Mouse (Mus musculus) limb, embryonic 13.5 days (tissue): ENCODE results near the gene Mageh1. TPM values are rescaled to one million over a fixed set of nuclear protein-coding genes. Genes with fewer than 3 reads are reported as not detected.
"Not testable (repeated sequence)": the region's sequence is repeated elsewhere in the genome, so short reads cannot be mapped to it uniquely, and the experiment has no call there.

Experiments
- ATAC-seq: fragments of 200-750 bp; cut with Nextera tagmentation; 2 replicates; pipeline ENCODE4 v1.8.0; 2017; ENCODE audit warnings: low read depth, moderate number of reproducible peaks, moderate TSS enrichment; ENCODE audit not compliant: low FRiP score
- H3K27ac ChIP-seq: fragments of 300-500 bp; sonication (generic); 2 replicates; pipeline ENCODE4 v1.5.1; 2015; ENCODE audit warnings: inconsistent platforms, mild to moderate bottlenecking, moderate library complexity
- H3K27me3 ChIP-seq: fragments of 300-500 bp; sonication (generic); 2 replicates; pipeline ENCODE4 v1.6.1; 2015; ENCODE audit warnings: mild to moderate bottlenecking, inconsistent platforms
- H3K36me3 ChIP-seq: fragments of 300-500 bp; sonication (generic); 2 replicates; pipeline ENCODE4 v1.6.1; 2015; ENCODE audit warnings: inconsistent platforms, mild to moderate bottlenecking, moderate library complexity
- H3K4me1 ChIP-seq: fragments of 300-500 bp; sonication (generic); 2 replicates; pipeline ENCODE4 v1.6.1; 2015; ENCODE audit warnings: inconsistent platforms
- H3K4me2 ChIP-seq: fragments of 300-500 bp; sonication (generic); replicated peaks from 2 replicates; pipeline ENCODE4 v1.6.1; 2015; ENCODE audit warnings: inconsistent platforms, mild to moderate bottlenecking, moderate library complexity
- H3K4me3 ChIP-seq: fragments of 300-500 bp; sonication (generic); 2 replicates; pipeline ENCODE4 v1.5.1; 2015; ENCODE audit warnings: moderate library complexity, mild to moderate bottlenecking, inconsistent platforms
- H3K9ac ChIP-seq: fragments of 300-500 bp; sonication (generic); 2 replicates; pipeline ENCODE4 v1.6.1; 2015; ENCODE audit warnings: mild to moderate bottlenecking, inconsistent platforms
- H3K9me3 ChIP-seq: fragments of 300-500 bp; sonication (generic); 2 replicates; pipeline ENCODE4 v1.6.1; 2016; ENCODE audit warnings: inconsistent platforms
- WGBS: fragments of 180-500 bp; shearing (Covaris S2); methylation state at CpG from one replicate; pipeline ENCODE4 v1.1.7; 2015; 5-methylcytosine and 5-hydroxymethylcytosine counted together
- polyA plus RNA-seq: library from polyadenylated mRNA; unstranded; fragments of >200 nt; fragmentation: Nextera tagmentation; extraction: Ambion mirVana; gene quantifications from 2 replicates; pipeline ENCODE4 v1.2.1, GENCODE M21; 2015

The Mageh1 gene
- polyA plus RNA-seq: 81.0 and 85.5 TPM in 2 replicates

GRCm38 (mm10) chrX:153037087-153037971 lies at the start of gene Mageh1:
TSS of gene Mageh1 (minus strand) at chrX:153037575.
- H3K4me3 ChIP-seq: peak within 1 kb of the TSS; percentile 55
- peaks cover 18% of the 10 kb centered on the region for H3K27me3 ChIP-seq
- no peaks in the 10 kb centered on the region for H3K36me3 ChIP-seq
- no peaks in the 10 kb centered on the region for H3K9me3 ChIP-seq
- H3K27ac ChIP-seq: peak within 1 kb of the TSS; percentile 92
- H3K4me2 ChIP-seq: peak within 1 kb of the TSS; percentile 63
- H3K4me1 ChIP-seq: no peaks in the 10 kb centered on the region
- peak within 1 kb of the TSS; percentile 82 for H3K9ac ChIP-seq
- ATAC-seq: peak; percentile 97
- 18% methylated on average over 46 of the region's 49 CpGs for WGBS

GRCm38 (mm10) chrX:153037972-153038744 lies 783 bp upstream of the Mageh1 start:
- H3K4me3 ChIP-seq: peak overlapping the region; percentile 55
- 8% methylated on average over 7 of the region's 22 CpGs for WGBS
- H3K27me3 ChIP-seq: peaks cover 20% of the 10 kb centered on the region

GRCm38 (mm10) chrX:153031547-153031946 lies 5.8 kb downstream of the Mageh1 start:
- ATAC-seq, H3K27me3 ChIP-seq, H3K4me2 ChIP-seq, H3K4me3 ChIP-seq, H3K4me1 ChIP-seq, H3K36me3 ChIP-seq, H3K9ac ChIP-seq, H3K27ac ChIP-seq, H3K9me3 ChIP-seq: not testable (repeated sequence)

More at GRCm38 (mm10) chrX:153037972-153038744, 783 bp upstream of the Mageh1 start:
- H3K9ac ChIP-seq, H3K36me3 ChIP-seq, H3K9me3 ChIP-seq, H3K4me1 ChIP-seq, H3K27ac ChIP-seq: not testable (repeated sequence)
- peak overlapping the region; percentile 63 for H3K4me2 ChIP-seq
- peak; percentile 77 for ATAC-seq

- not testable (repeated sequence) for H3K36me3 ChIP-seq, H3K9ac ChIP-seq, H3K4me1 ChIP-seq, H3K4me2 ChIP-seq, H3K27ac ChIP-seq, H3K4me3 ChIP-seq, H3K27me3 ChIP-seq, H3K9me3 ChIP-seq, ATAC-seq
- 90% methylated on average over 2 of the region's 3 CpGs for WGBS
Measured at GRCm38 (mm10) chrX:153025709-153026108, 11.7 kb downstream of the Mageh1 start.

GRCm38 (mm10) chrX:153025255-153025654 lies 12.1 kb downstream of the Mageh1 start:
- H3K4me3 ChIP-seq, ATAC-seq, H3K9me3 ChIP-seq, H3K36me3 ChIP-seq, H3K9ac ChIP-seq, H3K4me1 ChIP-seq, H3K4me2 ChIP-seq, H3K27me3 ChIP-seq, H3K27ac ChIP-seq: not testable (repeated sequence)
- WGBS: no CpG with 5 or more reads among the region's 3 CpGs

- Histone ChIP-seq H3K27ac (no peak overlapping the region), H3K36me3 (no peaks in the 10 kb centered on the region), H3K4me3 (peak overlapping the region; percentile 54), H3K9me3 (no peaks in the 10 kb centered on the region), H3K27me3 (peaks cover 28% of the 10 kb centered on the region; the same call in 1 of the 2 replicates), H3K4me2 (peak overlapping the region; percentile 64), H3K4me1 (no peaks in the 10 kb centered on the region), H3K9ac (peak overlapping the region; percentile 67; the same call in 1 of the 2 replicates)
- no peak for ATAC-seq
- WGBS: 36% methylated on average over 9 of the region's 9 CpGs
Measured at GRCm38 (mm10) chrX:153007685-153008047, 29.7 kb downstream of the Mageh1 start.

GRCm38 (mm10) chrX:153007021-153007684 lies 30.2 kb downstream of the Mageh1 start:
- ATAC-seq: peak; percentile 91
- Histone ChIP-seq H3K27me3 (peaks cover 26% of the 10 kb centered on the region; the same call in 1 of the 2 replicates), H3K9ac (peak overlapping the region; percentile 67), H3K36me3 (no peaks in the 10 kb centered on the region), H3K4me1 (no peaks in the 10 kb centered on the region), H3K9me3 (no peaks in the 10 kb centered on the region), H3K4me2 (peak overlapping the region; percentile 64), H3K4me3 (peak overlapping the region; percentile 54), H3K27ac (peak overlapping the region; percentile 70)
- WGBS: 14% methylated on average over 42 of the region's 58 CpGs

GRCm38 (mm10) chrX:153006387-153006841 lies 31.0 kb downstream of the Mageh1 start, which contains the start of gene Usp51:
TSS of gene Usp51 (plus strand) at chrX:153006469.
- Histone ChIP-seq H3K4me1 (no peaks in the 10 kb centered on the region), H3K4me2 (peak within 1 kb of the TSS; percentile 64), H3K9ac (peak within 1 kb of the TSS; percentile 67), H3K27ac (peak within 1 kb of the TSS; percentile 70), H3K27me3 (peaks cover 22% of the 10 kb centered on the region; the same call in 1 of the 2 replicates), H3K36me3 (no peaks in the 10 kb centered on the region), H3K4me3 (peak within 1 kb of the TSS; percentile 54), H3K9me3 (no peaks in the 10 kb centered on the region)
- WGBS: 15% methylated on average over 23 of the region's 23 CpGs
- ATAC-seq: peak; percentile 83

GRCm38 (mm10) chrX:152996105-152996504 lies 41.3 kb downstream of the Mageh1 start:
- no CpG with 5 or more reads among the region's 3 CpGs for WGBS
- not testable (repeated sequence) for H3K9me3 ChIP-seq, H3K9ac ChIP-seq, H3K4me3 ChIP-seq, H3K27me3 ChIP-seq, H3K4me1 ChIP-seq, H3K4me2 ChIP-seq, ATAC-seq, H3K27ac ChIP-seq, H3K36me3 ChIP-seq

GRCm38 (mm10) chrX:152989852-152990251 lies 47.5 kb downstream of the Mageh1 start:
- H3K4me3 ChIP-seq, ATAC-seq, H3K9ac ChIP-seq, H3K36me3 ChIP-seq, H3K27ac ChIP-seq, H3K9me3 ChIP-seq, H3K4me1 ChIP-seq, H3K27me3 ChIP-seq, H3K4me2 ChIP-seq: not testable (repeated sequence)
